Mouse (Mus musculus): ENCODE results near the gene Pfas. TPM values are rescaled to one million over a fixed set of nuclear protein-coding genes. Genes with fewer than 3 reads are reported as not detected.
"Not testable (repeated sequence)": the region's sequence is repeated elsewhere in the genome, so short reads cannot be mapped to it uniquely, and the experiment has no call there.

Pfas gene
- polyA plus RNA-seq, 1 experiment from 2014 or later: 22.5 TPM

GRCm38 (mm10) chr11:69003592-69003991 is 4.7 kb downstream of the Pfas start:
- 58% methylated on average over 4 of the region's 4 CpGs for WGBS
- H3K4me3 ChIP-seq (ENCODE audit: low read length): no peak overlapping the region

GRCm38 (mm10) chr11:69002782-69003181 is 5.5 kb downstream of the Pfas start:
- not testable (repeated sequence) for H3K9me3 ChIP-seq (ENCODE audit: control insufficient read depth, low read length); H3K9ac ChIP-seq (ENCODE audit: low read depth, low read length); H3K4me1 ChIP-seq (ENCODE audit: control insufficient read depth, insufficient read depth, low read length); H3K4me2 ChIP-seq (ENCODE audit: low read depth, low read length); ATAC-seq; H3K27me3 ChIP-seq (replicated peaks; ENCODE audit: control insufficient read depth, insufficient read depth, low read length); H3K4me3 ChIP-seq (ENCODE audit: low read length); H3K27ac ChIP-seq (ENCODE audit: low read length)
- peaks cover 28% of the 10 kb centered on the region for H3K36me3 ChIP-seq (ENCODE audit: control insufficient read depth, insufficient read depth, low read length)
- 92% methylated on average over 4 of the region's 4 CpGs for WGBS

More at GRCm38 (mm10) chr11:69003592-69003991, 4.7 kb downstream of the Pfas start:
- Histone ChIP-seq H3K27ac (ENCODE audit: low read length) (no peak overlapping the region), H3K36me3 (ENCODE audit: control insufficient read depth, insufficient read depth, low read length) (peaks cover 20% of the 10 kb centered on the region; the same call in 1 of the 2 replicates), H3K9me3 (ENCODE audit: control insufficient read depth, low read length) (no peaks in the 10 kb centered on the region), H3K4me1 (ENCODE audit: control insufficient read depth, insufficient read depth, low read length) (peaks cover 10% of the 10 kb centered on the region), H3K9ac (ENCODE audit: low read depth, low read length) (no peak overlapping the region), H3K4me2 (ENCODE audit: low read depth, low read length) (no peak overlapping the region), H3K27me3 (replicated peaks; ENCODE audit: control insufficient read depth, insufficient read depth, low read length) (no peaks in the 10 kb centered on the region)
- no peak for ATAC-seq

GRCm38 (mm10) chr11:68997080-68997479 is 11.2 kb downstream of the Pfas start:
- 90% methylated on average over 4 of the region's 4 CpGs for WGBS
- Histone ChIP-seq H3K9me3 (ENCODE audit: control insufficient read depth, low read length) (no peaks in the 10 kb centered on the region), H3K9ac (ENCODE audit: low read depth, low read length) (no peak overlapping the region), H3K4me1 (ENCODE audit: control insufficient read depth, insufficient read depth, low read length) (no peaks in the 10 kb centered on the region), H3K4me3 (ENCODE audit: low read length) (no peak overlapping the region), H3K36me3 (ENCODE audit: control insufficient read depth, insufficient read depth, low read length) (peaks cover 34% of the 10 kb centered on the region), H3K27ac (ENCODE audit: low read length) (no peak overlapping the region), H3K4me2 (ENCODE audit: low read depth, low read length) (no peak overlapping the region), H3K27me3 (replicated peaks; ENCODE audit: control insufficient read depth, insufficient read depth, low read length) (no peaks in the 10 kb centered on the region)
- no peak for ATAC-seq

DNA sequence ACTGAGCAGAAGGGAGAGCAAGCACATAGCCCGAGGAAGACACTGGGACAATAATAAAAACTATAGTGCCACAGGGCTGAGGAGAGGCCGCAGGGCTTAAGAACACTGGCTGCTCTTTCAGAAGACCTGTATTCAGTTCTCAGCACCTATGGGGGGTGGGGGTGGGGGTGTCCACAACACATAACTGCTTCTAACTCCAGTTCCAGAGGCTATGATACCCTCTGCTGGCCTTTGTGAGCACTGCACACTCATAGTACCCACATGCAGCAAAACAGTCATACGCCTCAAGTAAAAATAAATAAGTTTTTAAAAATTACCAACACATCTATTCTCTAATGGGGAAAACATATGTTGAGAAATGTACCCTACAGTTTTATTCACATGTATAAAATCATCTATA is 13.9 kb downstream of the Pfas start:
- ATAC-seq: no peak
- H3K4me1 ChIP-seq (ENCODE audit: control insufficient read depth, insufficient read depth, low read length): no peaks in the 10 kb centered on the region

DNA sequence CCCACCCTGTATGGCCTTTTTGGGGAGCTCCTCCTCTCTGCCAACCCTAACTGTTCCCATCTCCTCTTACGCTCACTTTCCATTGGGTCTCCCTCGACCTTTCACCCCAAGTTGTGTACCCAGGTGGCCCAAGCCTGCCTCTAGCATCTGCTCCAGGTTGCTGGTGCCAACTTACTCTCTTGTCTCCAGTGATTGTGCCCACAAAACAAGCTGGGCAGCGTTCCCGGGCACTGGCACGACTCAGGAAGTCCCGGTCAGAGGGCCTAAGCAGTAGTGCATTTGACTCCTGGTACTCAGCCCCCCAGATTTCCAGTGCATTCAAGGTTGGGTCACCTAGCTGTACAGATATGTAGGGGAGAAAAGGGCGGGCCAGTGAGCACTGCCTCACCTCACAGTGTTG is 15.1 kb downstream of the Pfas start:
- no peak for ATAC-seq
- 90% methylated on average over 7 of the region's 7 CpGs for WGBS
- no peak overlapping the region for H3K4me3 ChIP-seq (ENCODE audit: low read length)

More for the DNA sequence above, 13.9 kb downstream of the Pfas start:
- Histone ChIP-seq H3K4me3 (ENCODE audit: low read length) (no peak overlapping the region), H3K36me3 (ENCODE audit: control insufficient read depth, insufficient read depth, low read length) (peaks cover 36% of the 10 kb centered on the region), H3K4me2 (ENCODE audit: low read depth, low read length) (no peak overlapping the region), H3K27ac (ENCODE audit: low read length) (no peak overlapping the region), H3K9ac (ENCODE audit: low read depth, low read length) (no peak overlapping the region), H3K9me3 (ENCODE audit: control insufficient read depth, low read length) (no peaks in the 10 kb centered on the region), H3K27me3 (replicated peaks; ENCODE audit: control insufficient read depth, insufficient read depth, low read length) (no peaks in the 10 kb centered on the region)
- 92% methylated on average over 3 of the region's 3 CpGs for WGBS

GRCm38 (mm10) chr11:68988341-68988740 is 19.9 kb downstream of the Pfas start:
- Histone ChIP-seq H3K36me3 (ENCODE audit: control insufficient read depth, insufficient read depth, low read length) (peaks cover 22% of the 10 kb centered on the region), H3K4me1 (ENCODE audit: control insufficient read depth, insufficient read depth, low read length) (no peaks in the 10 kb centered on the region), H3K4me3 (ENCODE audit: low read length) (no peak overlapping the region), H3K27me3 (replicated peaks; ENCODE audit: control insufficient read depth, insufficient read depth, low read length) (no peaks in the 10 kb centered on the region), H3K4me2 (ENCODE audit: low read depth, low read length) (no peak overlapping the region), H3K9ac (ENCODE audit: low read depth, low read length) (no peak overlapping the region), H3K9me3 (ENCODE audit: control insufficient read depth, low read length) (no peaks in the 10 kb centered on the region), H3K27ac (ENCODE audit: low read length) (no peak overlapping the region)
- no peak for ATAC-seq
- 87% methylated on average over 17 of the region's 17 CpGs for WGBS

More for the DNA sequence above, 15.1 kb downstream of the Pfas start:
- no peak overlapping the region for H3K9ac ChIP-seq (ENCODE audit: low read depth, low read length)
- no peak overlapping the region for H3K4me2 ChIP-seq (ENCODE audit: low read depth, low read length)
- H3K27ac ChIP-seq (ENCODE audit: low read length): no peak overlapping the region
- H3K9me3 ChIP-seq (ENCODE audit: control insufficient read depth, low read length): no peaks in the 10 kb centered on the region
- H3K4me1 ChIP-seq (ENCODE audit: control insufficient read depth, insufficient read depth, low read length): no peaks in the 10 kb centered on the region
- H3K36me3 ChIP-seq (ENCODE audit: control insufficient read depth, insufficient read depth, low read length): peaks cover 30% of the 10 kb centered on the region
- H3K27me3 ChIP-seq (replicated peaks; ENCODE audit: control insufficient read depth, insufficient read depth, low read length): no peaks in the 10 kb centered on the region

DNA sequence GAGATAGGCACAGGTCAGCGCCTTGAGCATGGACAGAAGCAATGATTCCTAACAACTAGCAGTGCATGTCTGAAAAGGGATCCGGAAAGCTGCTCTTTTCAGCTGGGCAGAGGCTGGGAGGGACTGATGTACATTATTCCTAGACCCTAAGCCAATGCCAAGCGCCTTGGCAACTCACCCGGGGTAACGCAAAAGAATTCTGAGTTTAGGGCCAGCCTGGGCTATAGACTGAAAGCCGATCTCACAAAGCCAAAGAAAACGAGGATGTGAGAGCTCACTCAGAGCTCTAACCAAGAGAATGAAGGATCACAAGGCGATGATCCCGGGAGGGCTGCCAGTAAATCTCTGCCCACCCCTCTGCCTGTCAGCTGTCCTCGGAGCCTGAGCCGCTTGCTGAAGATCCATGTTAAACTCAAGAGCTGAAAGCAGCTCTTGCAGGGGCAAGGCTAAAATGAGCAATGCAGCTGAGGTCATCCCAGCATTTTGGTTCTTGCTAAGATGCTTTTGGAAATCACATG is 20.8 kb downstream of the Pfas start:
- no peak overlapping the region for H3K27ac ChIP-seq (ENCODE audit: low read length)
- peaks cover 22% of the 10 kb centered on the region for H3K36me3 ChIP-seq (ENCODE audit: control insufficient read depth, insufficient read depth, low read length)
- WGBS: 90% methylated on average over 11 of the region's 11 CpGs
- no peaks in the 10 kb centered on the region for H3K4me1 ChIP-seq (ENCODE audit: control insufficient read depth, insufficient read depth, low read length)
- H3K4me2 ChIP-seq (ENCODE audit: low read depth, low read length): no peak overlapping the region
- H3K9me3 ChIP-seq (ENCODE audit: control insufficient read depth, low read length): no peaks in the 10 kb centered on the region
- no peak overlapping the region for H3K9ac ChIP-seq (ENCODE audit: low read depth, low read length)
- H3K27me3 ChIP-seq (replicated peaks; ENCODE audit: control insufficient read depth, insufficient read depth, low read length): no peaks in the 10 kb centered on the region
- no peak overlapping the region for H3K4me3 ChIP-seq (ENCODE audit: low read length)
- ATAC-seq: no peak

- Histone ChIP-seq H3K36me3 (ENCODE audit: control insufficient read depth, insufficient read depth, low read length) (peaks cover 4% of the 10 kb centered on the region; the same call in 1 of the 2 replicates), H3K9ac (ENCODE audit: low read depth, low read length) (no peak overlapping the region), H3K4me2 (ENCODE audit: low read depth, low read length) (no peak overlapping the region), H3K9me3 (ENCODE audit: control insufficient read depth, low read length) (no peaks in the 10 kb centered on the region), H3K4me3 (ENCODE audit: low read length) (no peak overlapping the region), H3K4me1 (ENCODE audit: control insufficient read depth, insufficient read depth, low read length) (peaks cover 6% of the 10 kb centered on the region), H3K27ac (ENCODE audit: low read length) (no peak overlapping the region), H3K27me3 (replicated peaks; ENCODE audit: control insufficient read depth, insufficient read depth, low read length) (no peaks in the 10 kb centered on the region)
- 21% methylated on average over 4 of the region's 4 CpGs for WGBS
- ATAC-seq: peak; percentile 69
These were observed 25.5 kb downstream of the Pfas start for GRCm38 (mm10) chr11:68982639-68983369.

GRCm38 (mm10) chr11:68980919-68981318 is 27.3 kb downstream of the Pfas start:
- H3K9ac ChIP-seq (ENCODE audit: low read depth, low read length): no peak overlapping the region
- no peak overlapping the region for H3K4me2 ChIP-seq (ENCODE audit: low read depth, low read length)
- no peaks in the 10 kb centered on the region for H3K27me3 ChIP-seq (replicated peaks; ENCODE audit: control insufficient read depth, insufficient read depth, low read length)
- WGBS: 63% methylated on average over 3 of the region's 3 CpGs
- H3K9me3 ChIP-seq (ENCODE audit: control insufficient read depth, low read length): no peaks in the 10 kb centered on the region
- no peak overlapping the region for H3K4me3 ChIP-seq (ENCODE audit: low read length)
- peaks cover 6% of the 10 kb centered on the region for H3K4me1 ChIP-seq (ENCODE audit: control insufficient read depth, insufficient read depth, low read length)
- H3K36me3 ChIP-seq (ENCODE audit: control insufficient read depth, insufficient read depth, low read length): no peaks in the 10 kb centered on the region
- peak overlapping the region; percentile 26; the same call in 1 of the 2 replicates for H3K27ac ChIP-seq (ENCODE audit: low read length)
- ATAC-seq: peak; percentile 78
